Mouse (Mus musculus) neutrophil, adult 5-6 weeks (primary cell): ENCODE results near the gene Rgs18. TPM values are rescaled to one million over a fixed set of nuclear protein-coding genes. Genes with fewer than 3 reads are reported as not detected.
A peak's percentile ranks its signal among the peaks of the same experiment; 100 is the strongest.

ENCODE experiments used
- ATAC-seq: fragments of 151-379, 151-347 bp; 2 replicates; pipeline ENCODE4 v1.8.0; 2017; ENCODE audit warnings: mild to moderate bottlenecking, moderate TSS enrichment; ENCODE audit not compliant: insufficient number of reproducible peaks, poor library complexity, low FRiP score, severe bottlenecking; ENCODE audit errors: extremely low read depth
- total RNA-seq: library from RNA; stranded (forward); fragments of 200-1000 nt; gene quantifications from 2 replicates; pipeline ENCODE4 v1.2.3, GENCODE M21; 2017

Rgs18 gene
- total RNA-seq: 34.9 and 40.1 TPM in 2 replicates

DNA sequence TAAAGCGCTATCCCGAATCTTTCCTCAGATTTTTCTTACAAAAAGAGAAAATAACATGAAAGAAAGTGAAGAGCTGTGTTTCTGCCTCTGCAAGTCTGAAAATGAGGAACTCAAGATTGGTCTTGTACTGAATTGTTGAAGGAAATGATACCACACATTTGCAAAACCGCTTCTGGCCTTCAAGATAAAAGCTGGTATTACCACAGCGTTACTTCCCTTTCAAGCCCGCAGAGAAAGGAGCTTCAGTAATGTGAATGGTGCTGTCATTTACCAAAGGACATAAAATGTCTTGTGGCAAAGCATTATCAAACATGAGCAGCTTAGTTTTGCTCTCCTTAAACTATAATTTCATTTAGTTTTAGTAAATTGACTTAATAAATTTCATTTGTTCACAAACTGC lies at the start of gene Rgs18:
Rgs18 (minus strand) TSS at position 105 of the 400 bp plus-strand sequence.
- ATAC-seq: peak; percentile 99

DNA sequence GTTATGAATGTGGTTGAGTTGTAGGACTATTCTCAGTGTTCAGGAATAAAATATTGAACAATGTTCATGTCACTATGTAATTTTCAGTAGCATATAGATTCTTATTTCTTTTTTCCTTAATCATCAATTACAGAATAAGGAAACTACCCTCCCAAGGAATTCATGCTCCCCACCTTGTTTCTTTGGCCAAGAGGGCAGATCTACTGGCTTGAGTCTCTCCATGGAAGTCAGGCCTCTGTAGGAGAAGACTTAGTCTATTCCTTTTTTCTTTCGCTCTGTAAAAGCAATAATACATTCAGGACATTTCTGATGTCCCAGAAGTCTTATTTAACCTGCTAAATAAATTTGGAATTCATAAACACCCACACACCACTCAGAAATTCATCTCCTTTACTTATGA lies 841 bp downstream of the Rgs18 start:
- no peak for ATAC-seq

DNA sequence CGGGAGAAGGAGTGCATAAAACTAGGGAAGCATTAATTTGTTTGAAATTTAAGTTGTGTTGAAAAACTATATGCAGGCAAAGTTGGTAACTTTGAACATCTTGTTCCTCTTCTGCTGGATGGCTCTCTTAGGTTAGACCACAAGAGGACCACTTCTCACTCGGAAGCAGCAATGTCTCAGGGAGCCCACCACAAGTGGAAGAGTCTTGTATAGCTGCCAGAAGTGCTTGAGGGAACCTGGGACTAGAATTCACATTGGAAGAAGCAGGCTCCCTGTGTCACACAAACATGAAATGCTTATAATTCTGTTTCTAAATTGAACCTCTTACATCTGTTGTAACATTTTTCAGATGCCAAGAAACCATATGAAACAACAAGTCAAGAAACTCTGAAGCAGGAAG lies 9.0 kb downstream of the Rgs18 start:
- no peak for ATAC-seq

DNA sequence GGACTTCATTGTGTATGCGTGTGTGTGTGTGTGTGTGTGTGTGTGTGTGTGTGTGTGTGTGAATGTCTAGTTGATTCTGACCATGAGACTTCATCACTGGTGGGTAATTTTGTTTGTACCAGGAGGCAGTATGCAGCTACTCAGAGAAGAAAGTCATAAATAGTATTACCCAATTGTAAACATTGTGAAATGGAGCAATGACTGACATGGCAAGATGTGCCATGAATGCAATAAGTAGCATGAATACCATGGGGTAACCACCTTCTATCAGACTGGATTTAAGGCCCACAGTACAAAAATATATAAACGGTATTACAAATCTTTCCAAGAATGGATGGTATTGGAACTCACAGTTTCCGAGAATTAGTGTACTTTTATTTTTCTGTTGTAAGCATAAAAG lies 14.4 kb downstream of the Rgs18 start:
- ATAC-seq: no peak

DNA sequence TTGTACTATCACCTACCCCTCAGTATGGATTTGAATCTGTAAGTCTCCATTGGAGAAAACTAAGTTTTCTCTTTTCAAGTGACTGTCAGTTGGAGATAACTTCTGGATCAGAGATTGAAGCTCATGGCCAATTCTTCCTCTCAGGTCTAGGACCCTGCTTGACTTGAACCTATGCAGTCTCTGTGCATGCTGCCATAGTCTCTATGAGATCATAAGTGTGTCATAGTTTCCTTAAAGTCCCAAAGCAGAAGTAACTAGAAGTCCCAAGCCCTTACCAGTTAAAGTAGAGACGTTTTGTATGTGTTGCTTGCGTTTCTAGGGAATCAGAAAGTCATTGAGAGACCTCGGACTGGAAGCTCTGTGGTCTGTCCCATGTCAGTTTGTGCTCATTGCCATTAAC lies 24.5 kb downstream of the Rgs18 start:
- no peak for ATAC-seq

DNA sequence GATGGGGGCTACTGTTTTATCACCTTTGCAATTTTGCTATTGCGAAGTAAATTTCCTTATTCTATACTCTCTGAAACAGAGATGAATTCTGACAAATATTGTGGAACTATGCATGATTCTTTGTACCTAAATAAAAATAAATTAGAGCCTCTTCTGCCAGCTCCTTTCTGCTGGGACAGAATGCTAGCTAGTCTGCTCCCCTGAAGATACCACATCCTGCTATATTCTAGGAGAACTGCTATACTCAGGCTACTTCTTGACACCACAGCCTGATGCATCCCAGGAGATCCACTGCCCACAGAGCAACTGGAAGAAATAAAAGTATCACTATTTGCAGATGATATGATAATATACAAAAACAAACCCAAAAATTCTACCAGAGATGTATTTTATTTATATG lies 29.1 kb downstream of the Rgs18 start:
- no peak for ATAC-seq

DNA sequence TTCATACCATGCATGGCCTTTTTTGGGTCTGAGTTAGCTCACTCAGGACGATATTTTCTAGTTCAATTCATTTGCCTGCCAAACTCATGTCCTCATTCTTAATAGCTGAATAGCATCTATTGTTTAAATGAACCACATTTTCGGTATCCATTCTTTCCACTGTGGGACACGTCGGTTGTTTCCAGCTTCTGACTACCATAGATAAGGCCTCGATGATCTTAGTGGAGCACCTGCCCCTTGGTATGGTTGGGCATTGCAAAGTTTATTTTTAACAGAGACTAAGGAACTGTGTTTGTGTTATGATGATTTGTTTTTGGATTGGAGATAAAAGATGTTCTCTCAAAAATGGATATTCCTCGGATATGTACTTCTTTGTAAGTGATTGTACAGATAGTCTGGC lies 37.5 kb downstream of the Rgs18 start:
- ATAC-seq: no peak

DNA sequence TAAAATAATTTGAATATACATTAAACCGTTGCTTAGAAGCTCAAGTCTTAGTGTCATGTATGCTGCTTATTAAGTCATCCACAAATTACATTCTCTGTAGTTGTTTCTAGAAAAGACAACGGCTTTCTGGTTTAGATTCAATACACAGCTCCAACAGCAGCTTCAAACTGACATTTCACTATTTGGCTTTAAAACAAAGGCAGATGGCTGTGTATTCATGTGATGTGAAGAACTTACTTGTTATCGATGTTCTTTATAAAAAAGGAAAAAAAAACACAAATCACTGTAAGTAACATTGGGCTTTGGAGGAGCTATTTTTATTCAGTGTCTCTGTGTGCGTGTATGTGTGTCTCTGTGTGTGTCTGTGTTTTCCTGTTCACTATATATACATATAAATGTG lies 54.5 kb downstream of the Rgs18 start:
- ATAC-seq: no peak

DNA sequence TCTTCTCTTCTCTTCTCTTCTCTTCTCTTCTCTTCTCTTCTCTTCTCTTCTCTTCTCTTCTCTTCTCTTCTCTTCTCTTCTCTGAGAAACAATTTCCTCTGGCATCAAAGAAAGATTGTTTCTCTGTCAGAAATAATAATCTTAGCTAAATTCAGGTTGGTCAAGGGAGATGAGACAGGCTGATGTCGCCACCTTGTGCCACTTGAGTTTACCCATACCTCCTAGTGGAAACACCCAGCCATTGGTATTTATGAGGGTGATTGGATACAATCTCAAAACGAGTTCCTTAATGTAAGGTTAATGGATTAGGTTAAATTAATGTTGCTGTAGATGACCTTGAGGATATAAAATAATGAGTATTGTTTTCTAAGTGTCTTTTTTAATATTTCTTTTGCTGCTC lies 70.9 kb downstream of the Rgs18 start:
- no peak for ATAC-seq

Other genes starting within 250 kb of the Rgs18 start
- gene Rgs21, start 207.8 kb downstream of the Rgs18 start, total RNA-seq: not detected in 2 replicates